Mouse (Mus musculus) layer of hippocampus, adult 11-12 months (tissue): ENCODE results near the gene Hsd3b6.
"Not testable (repeated sequence)": the region's sequence is repeated elsewhere in the genome, so short reads cannot be mapped to it uniquely, and the experiment has no call there.

Source experiments
- DNase-seq: peaks from one replicate; pipeline ENCODE4 v3.0.0; 2022; ENCODE audit warnings: low spot score

Hsd3b6 gene

GRCm38 (mm10) chr3:98814101-98814670 is at the start of gene Hsd3b6:
Hsd3b6 (minus strand) TSS chr3:98814443.
- no peak for DNase-seq

GRCm38 (mm10) chr3:98862800-98863199 is 48.6 kb upstream of the Hsd3b6 start:
- DNase-seq = no peak

- no peak for DNase-seq
Observed at GRCm38 (mm10) chr3:98859576-98859975, 45.3 kb upstream of the Hsd3b6 start, which contains the start of gene Hsd3b1. Hsd3b1 (minus strand) TSS chr3:98859794.

- no peak for DNase-seq
Observed at GRCm38 (mm10) chr3:98858051-98858450, 43.8 kb upstream of the Hsd3b6 start.

GRCm38 (mm10) chr3:98856892-98857291 is 42.6 kb upstream of the Hsd3b6 start:
- no peak for DNase-seq

- DNase-seq = no peak
Observed at GRCm38 (mm10) chr3:98855160-98855559, 40.9 kb upstream of the Hsd3b6 start.

GRCm38 (mm10) chr3:98853685-98854084 is 39.4 kb upstream of the Hsd3b6 start:
- no peak for DNase-seq

- DNase-seq = no peak
Observed at GRCm38 (mm10) chr3:98853051-98853450, 38.8 kb upstream of the Hsd3b6 start.

GRCm38 (mm10) chr3:98852631-98853030 is 38.4 kb upstream of the Hsd3b6 start:
- DNase-seq = no peak

GRCm38 (mm10) chr3:98851853-98852252 is 37.6 kb upstream of the Hsd3b6 start:
- no peak for DNase-seq

- no peak for DNase-seq
Observed at GRCm38 (mm10) chr3:98850262-98850661, 36.0 kb upstream of the Hsd3b6 start.

- DNase-seq = no peak
Observed at GRCm38 (mm10) chr3:98848898-98849297, 34.7 kb upstream of the Hsd3b6 start.

GRCm38 (mm10) chr3:98812653-98813052 is 1.6 kb downstream of the Hsd3b6 start:
- not testable (repeated sequence) for DNase-seq

- not testable (repeated sequence) for DNase-seq
Observed at GRCm38 (mm10) chr3:98805032-98805431, 9.2 kb downstream of the Hsd3b6 start.

- DNase-seq = no peak
Observed at GRCm38 (mm10) chr3:98786551-98786950, 27.7 kb downstream of the Hsd3b6 start.

- no peak for DNase-seq
Observed at GRCm38 (mm10) chr3:98782181-98782868, 31.9 kb downstream of the Hsd3b6 start.

GRCm38 (mm10) chr3:98780921-98781320 is 33.3 kb downstream of the Hsd3b6 start:
- DNase-seq = no peak

GRCm38 (mm10) chr3:98764155-98764554 is 50.1 kb downstream of the Hsd3b6 start:
- no peak for DNase-seq

- no peak for DNase-seq
Observed at GRCm38 (mm10) chr3:98756836-98757235, 57.4 kb downstream of the Hsd3b6 start.
